Mouse (Mus musculus) lung, postnatal 4 days (tissue): ENCODE results near the gene Zfp626.
"Not testable (repeated sequence)": the region's sequence is repeated elsewhere in the genome, so short reads cannot be mapped to it uniquely, and the experiment has no call there.

Experiments used
- DNase-seq, 2 experiments: peaks; one replicate each; pipeline ENCODE4 v3.0.0; 2021

Gene Zfp626

GRCm38 (mm10) chr7:27806896-27807295 is at the start of gene Zfp626:
Gene Zfp626 (plus strand): TSS chr7:27807196.
- DNase-seq, result not testable (repeated sequence)

GRCm38 (mm10) chr7:27765176-27765886 is 41.7 kb upstream of the Zfp626 start:
- no peak for DNase-seq

- DNase-seq, result no peak
These were observed 17.7 kb upstream of the Zfp626 start for GRCm38 (mm10) chr7:27789306-27789705.

GRCm38 (mm10) chr7:27793865-27794264 is 13.1 kb upstream of the Zfp626 start:
- DNase-seq, result not testable (repeated sequence)

GRCm38 (mm10) chr7:27794566-27794965 is 12.4 kb upstream of the Zfp626 start:
- no peak for DNase-seq

- no peak for DNase-seq
These were observed 8.8 kb upstream of the Zfp626 start for GRCm38 (mm10) chr7:27797906-27798811.

- DNase-seq, result no peak
These were observed 5.9 kb upstream of the Zfp626 start for GRCm38 (mm10) chr7:27801137-27801536.

GRCm38 (mm10) chr7:27802986-27803385 is 4.0 kb upstream of the Zfp626 start:
- DNase-seq, result no peak

GRCm38 (mm10) chr7:27804297-27805030 is 2.5 kb upstream of the Zfp626 start:
- peak; percentile 84 for DNase-seq

- DNase-seq, result not testable (repeated sequence)
These were observed 309 bp downstream of the Zfp626 start for GRCm38 (mm10) chr7:27807305-27807704.

- no peak for DNase-seq
These were observed 11.6 kb downstream of the Zfp626 start for GRCm38 (mm10) chr7:27818526-27819110.

GRCm38 (mm10) chr7:27822611-27823010 is 15.6 kb downstream of the Zfp626 start:
- no peak for DNase-seq

GRCm38 (mm10) chr7:27834131-27834530 is 27.1 kb downstream of the Zfp626 start:
- DNase-seq, result no peak

GRCm38 (mm10) chr7:27837896-27838295 is 30.9 kb downstream of the Zfp626 start:
- no peak for DNase-seq

- peak; percentile 91 to 95 for DNase-seq
These were observed 31.6 kb downstream of the Zfp626 start, which contains the start of gene Zfp59 for GRCm38 (mm10) chr7:27838323-27839249. Gene Zfp59 (plus strand): TSS chr7:27838607.

- no peak for DNase-seq
These were observed 32.6 kb downstream of the Zfp626 start for GRCm38 (mm10) chr7:27839596-27839995.

- no peak for DNase-seq
These were observed 33.1 kb downstream of the Zfp626 start for GRCm38 (mm10) chr7:27840104-27840503.

- DNase-seq, result no peak
These were observed 50.2 kb downstream of the Zfp626 start, which contains the start of gene Zfp607a for GRCm38 (mm10) chr7:27857227-27857626. Gene Zfp607a (plus strand): TSS chr7:27857527.

- peak in 1 of 2 experiments; percentile 5 for DNase-seq
These were observed 52.6 kb downstream of the Zfp626 start for GRCm38 (mm10) chr7:27859301-27860251.
